Mouse (Mus musculus) bone marrow macrophage, adult 2 months (primary cell): ENCODE data around the gene Lor. TPM values are rescaled to one million over a fixed set of nuclear protein-coding genes. Genes with fewer than 3 reads are reported as not detected.

Experiments
- H3K27ac ChIP-seq: 2 replicates; pipeline ENCODE4 v1.5.1; 2012; ENCODE audit warnings: low read depth, low read length; ENCODE audit not compliant: insufficient read depth
- H3K4me1 ChIP-seq: 2 replicates; pipeline ENCODE4 v1.6.1; 2012; ENCODE audit warnings: low read length; ENCODE audit not compliant: control insufficient read depth, insufficient read depth
- H3K4me3 ChIP-seq: 2 replicates; pipeline ENCODE4 v1.5.1; 2012; ENCODE audit warnings: mild to moderate bottlenecking, low read length, moderate library complexity; ENCODE audit not compliant: insufficient read depth
- CTCF ChIP-seq: IDR thresholded peaks from 2 replicates; pipeline ENCODE4 v1.5.1; 2012; ENCODE audit warnings: low read depth, mild to moderate bottlenecking, low read length, moderate library complexity
- POLR2A ChIP-seq: IDR thresholded peaks from 2 replicates; pipeline ENCODE4 v1.6.1; 2012; ENCODE audit warnings: mild to moderate bottlenecking, low read depth, low read length, borderline replicate concordance
- polyA plus RNA-seq: library from polyadenylated mRNA; stranded (reverse); fragments of >200 nt; gene quantifications from 2 replicates; pipeline ENCODE4 v1.2.4, GENCODE M21; 2012; ENCODE audit not compliant: missing spikeins, insufficient read depth, insufficient read length

Lor gene
- polyA plus RNA-seq, 1 experiment: not detected

DNA sequence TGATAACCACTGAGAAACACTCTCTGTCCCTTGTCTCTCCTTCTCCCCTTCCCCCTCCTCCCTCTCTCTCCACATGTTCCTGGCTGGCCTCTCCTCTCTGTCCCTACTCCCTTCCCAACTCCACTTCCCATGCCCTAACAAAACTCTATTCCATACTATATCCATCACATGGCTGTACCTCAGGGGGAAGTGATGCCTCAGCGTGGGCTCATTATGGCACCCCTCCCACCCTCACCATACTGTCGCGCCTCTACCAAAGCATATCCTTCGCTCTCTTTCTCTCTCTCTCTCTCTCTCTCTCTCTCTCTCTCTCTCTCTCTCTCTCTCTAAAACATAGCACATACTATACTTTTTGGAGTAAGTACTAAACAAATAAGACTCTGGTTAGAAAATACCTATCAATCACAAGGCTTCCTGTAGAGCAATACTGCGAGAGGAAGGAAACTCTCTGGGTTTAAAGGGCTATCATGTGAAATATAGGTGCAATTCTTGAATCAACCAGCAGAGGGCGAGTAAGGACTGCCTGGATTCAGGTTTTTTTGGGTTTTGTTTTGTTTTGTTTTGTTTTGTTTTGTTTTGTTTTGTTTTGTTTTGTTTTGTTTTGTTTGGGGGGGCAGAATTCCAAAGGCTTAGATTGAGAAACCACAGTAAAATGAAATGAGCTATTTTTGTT, 32.4 kb downstream of the Lor start:
- Histone ChIP-seq H3K4me1 (no peaks in the 10 kb centered on the region), H3K4me3 (no peak overlapping the region), H3K27ac (no peak overlapping the region)
- TF ChIP-seq CTCF (no peak), POLR2A (no peak)

- Histone ChIP-seq H3K27ac (no peak overlapping the region), H3K4me3 (no peak overlapping the region), H3K4me1 (no peaks in the 10 kb centered on the region)
- TF ChIP-seq CTCF (no peak), POLR2A (no peak)
Observed at GRCm38 (mm10) chr3:92033892-92034291, 49.0 kb downstream of the Lor start.

- TF ChIP-seq CTCF: no peak
- TF ChIP-seq POLR2A: no peak
- no peaks in the 10 kb centered on the region for H3K4me1 ChIP-seq
- H3K4me3 ChIP-seq: no peak overlapping the region
- H3K27ac ChIP-seq: no peak overlapping the region
Observed at GRCm38 (mm10) chr3:92033203-92033602, 49.7 kb downstream of the Lor start.

Other genes starting within 250 kb of the Lor start
- not detected in 2 replicates for gene Pglyrp3, start 68.6 kb downstream of the Lor start, polyA plus RNA-seq
- not detected in 2 replicates for gene Prr9, start 40.8 kb upstream of the Lor start, polyA plus RNA-seq
- not detected in 2 replicates for gene Lelp1, start 59.6 kb upstream of the Lor start, polyA plus RNA-seq
- gene Sprr2a1, start 132.7 kb upstream of the Lor start, polyA plus RNA-seq: not detected in 2 replicates
- gene Sprr2a2, start 132.8 kb upstream of the Lor start, polyA plus RNA-seq: not detected in 2 replicates
- gene Sprr2a3, start 202.3 kb upstream of the Lor start, polyA plus RNA-seq: not detected in 2 replicates
- gene Sprr2b, start 233.5 kb upstream of the Lor start, polyA plus RNA-seq: not detected in 2 replicates